Mouse (Mus musculus) heart, postnatal 25 days (tissue): ENCODE measurements at regions not wholly inside any gene's neighbourhood (a gene's known extent, or its start where the extent isn't known, plus 50 kb on each side); places are given as distances from the start of the nearest gene placed in this dataset.
"Not testable (repeated sequence)": the region's sequence is repeated elsewhere in the genome, so short reads cannot be mapped to it uniquely, and the experiment has no call there.

Experiments
- DNase-seq: peaks from one replicate; pipeline ENCODE4 v3.0.0; 2022; ENCODE audit warnings: low spot score
- intact Hi-C: fragments of 180-260 bp; cut with DNase I; formaldehyde crosslinking; loops from one replicate; pipeline ENCODE4 v1.15.1; 2025

DNA sequence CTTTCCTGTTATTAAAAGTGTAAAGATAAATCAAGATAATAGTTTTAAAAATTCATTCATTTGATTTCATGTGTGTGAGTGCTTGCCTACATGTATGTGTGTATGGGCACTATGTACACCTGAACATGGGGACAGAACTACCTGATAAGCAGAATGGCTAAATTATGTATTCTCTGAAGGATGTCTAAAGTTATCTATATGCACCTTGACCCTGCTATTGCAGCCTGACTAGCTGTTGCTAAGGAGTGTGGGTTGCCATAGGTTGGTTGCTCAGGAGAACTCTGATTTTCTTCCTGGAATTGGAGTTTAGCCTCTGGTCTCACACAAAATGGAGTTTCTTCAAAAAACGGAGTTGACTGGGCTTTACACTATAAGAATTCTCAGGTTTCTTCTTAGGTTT, 234.5 kb upstream of the Gap43 start:
- intact Hi-C loops = no loop called here
- no peak for DNase-seq

DNA sequence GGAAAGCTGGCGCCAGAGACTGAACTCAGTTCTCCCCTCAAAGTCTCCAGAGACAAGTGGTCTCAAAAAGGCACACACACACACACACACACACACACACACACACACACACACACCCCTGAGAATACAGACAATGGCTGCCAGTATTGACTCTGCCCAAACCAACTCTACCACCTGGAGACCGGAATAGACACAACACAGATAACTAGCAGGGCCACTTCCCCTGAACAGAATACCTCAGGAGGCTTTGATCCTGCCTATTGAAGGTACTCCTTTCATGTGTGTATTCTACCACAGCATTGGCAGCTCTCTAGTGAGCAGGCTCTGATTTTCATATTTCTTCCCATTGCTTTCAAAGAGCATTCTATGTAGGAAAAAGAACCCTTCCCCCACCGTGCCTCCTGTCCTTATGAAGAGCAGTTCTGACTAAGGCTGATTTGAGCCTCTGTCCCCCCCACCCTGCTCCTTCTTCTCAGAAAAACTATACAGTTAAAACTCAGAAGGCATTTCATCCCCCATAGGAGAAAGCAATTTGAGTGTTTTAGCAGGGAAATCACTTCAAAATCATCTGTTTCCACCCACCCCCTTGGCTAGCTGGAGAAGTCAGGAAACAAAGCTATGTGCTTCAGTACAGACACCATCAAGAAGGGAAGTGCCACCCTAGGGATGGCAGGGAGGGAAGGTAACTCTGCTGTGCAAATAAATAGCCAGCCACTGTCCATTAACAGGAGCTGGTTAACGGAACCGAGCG, 230.0 kb upstream of the Gap43 start:
- intact Hi-C loops = no loop called here

DNA sequence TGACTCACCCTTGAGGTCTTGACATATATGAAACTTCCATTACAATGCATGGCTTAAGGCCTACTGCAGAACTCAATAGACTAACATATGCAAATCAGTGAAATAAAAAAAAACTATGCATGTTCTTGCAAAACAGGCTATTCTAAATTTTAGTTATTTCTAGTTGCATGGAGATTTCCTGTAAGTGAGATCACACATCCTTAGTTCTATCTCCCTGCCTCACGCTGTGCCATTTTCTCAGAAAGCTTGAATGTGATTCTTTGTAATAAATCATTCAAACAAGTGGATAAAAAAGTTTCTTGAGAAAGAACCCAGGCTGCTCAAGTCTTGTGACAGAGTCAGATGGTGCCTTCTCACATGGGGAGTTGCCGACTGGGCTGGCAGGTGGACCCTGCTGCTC, 228.9 kb upstream of the Gap43 start:
- DNase-seq = no peak
- intact Hi-C loops = no loop called here

More for the DNA sequence above, 230.0 kb upstream of the Gap43 start:
- DNase-seq = no peak

DNA sequence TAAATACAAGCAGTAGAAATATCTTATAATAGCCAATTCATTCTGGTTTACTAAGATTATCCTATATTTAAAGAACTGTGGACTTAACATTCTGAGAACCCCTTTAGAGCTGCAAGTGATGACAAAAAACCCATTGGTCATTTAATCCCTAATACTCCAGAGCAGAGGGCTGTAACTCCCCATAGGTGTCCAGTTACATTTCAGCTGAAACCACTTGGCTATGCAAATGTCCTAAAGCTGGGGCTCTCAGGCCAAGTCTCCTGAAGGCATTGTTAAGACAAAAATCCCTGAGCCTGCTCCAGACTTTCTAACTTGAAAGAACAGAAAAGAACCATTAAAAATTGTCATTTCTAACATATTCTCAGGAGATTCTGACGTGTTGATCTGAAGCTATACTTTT, 209.1 kb upstream of the Gap43 start:
- DNase-seq = no peak
- intact Hi-C loops = no loop called here

DNA sequence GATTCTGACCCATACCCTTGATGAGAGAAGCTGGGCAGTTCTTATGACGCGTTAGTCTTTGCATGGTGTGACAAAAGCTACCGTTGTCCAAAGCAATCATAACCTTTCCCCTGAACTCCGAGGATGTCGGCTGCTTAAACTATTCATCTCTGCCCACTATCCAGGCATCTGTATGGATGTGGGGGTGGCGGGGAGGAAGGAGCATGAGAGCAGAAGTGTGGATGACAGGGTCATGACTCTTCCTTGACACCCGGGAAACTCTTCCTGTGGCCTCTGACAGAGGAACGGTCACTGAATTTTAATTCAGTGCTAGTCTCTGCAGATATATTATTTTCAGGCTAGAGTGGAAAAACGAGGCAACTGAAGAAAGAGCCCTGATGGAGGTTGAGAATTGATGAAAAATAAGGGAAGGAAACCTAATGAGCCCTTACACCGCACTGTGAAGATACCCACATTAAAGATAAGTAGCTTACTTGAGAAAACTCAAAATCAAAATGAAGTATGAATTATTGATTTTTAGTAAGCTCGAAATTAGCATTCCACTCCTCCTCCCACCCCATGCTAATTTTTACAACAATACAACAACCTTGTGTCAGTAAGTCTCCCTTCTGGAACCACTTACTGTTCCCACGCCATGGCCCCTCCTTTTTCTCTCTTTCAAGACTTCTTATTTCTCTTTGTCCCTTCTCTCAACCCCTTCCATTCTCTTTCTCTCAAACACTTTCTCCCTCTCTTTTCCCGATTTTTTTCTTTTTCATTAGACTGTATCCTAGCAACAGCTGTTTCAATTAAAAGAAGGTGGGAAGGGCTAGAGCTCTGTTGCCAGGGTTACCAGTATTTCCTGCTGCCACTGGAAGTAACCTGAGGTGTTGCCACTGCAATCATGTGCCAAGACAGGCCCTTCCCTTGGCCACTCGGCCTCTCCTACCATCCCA, 206.0 kb upstream of the Gap43 start:
- no peak for DNase-seq
- intact Hi-C loops = no loop called here

DNA sequence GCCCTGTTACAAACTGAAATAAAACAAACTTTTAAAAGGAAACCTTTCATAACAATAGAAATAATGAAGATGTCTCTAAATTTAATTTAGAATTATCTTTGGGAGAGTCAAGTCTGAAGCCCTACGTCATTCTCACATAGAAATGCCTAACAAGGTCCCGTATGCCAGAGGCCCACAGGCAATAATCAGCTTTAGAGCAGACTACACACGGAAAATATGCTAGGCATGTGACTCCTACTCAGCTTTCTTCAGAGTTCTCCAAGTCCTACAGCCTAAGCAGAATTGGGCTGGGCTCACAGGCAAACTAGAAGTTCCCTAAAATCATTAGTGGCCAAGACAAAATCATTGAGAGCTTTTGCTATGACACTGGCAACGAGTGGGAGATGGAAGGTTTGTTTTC, 176.9 kb upstream of the Gap43 start:
- DNase-seq = no peak
- intact Hi-C loops = no loop called here

DNA sequence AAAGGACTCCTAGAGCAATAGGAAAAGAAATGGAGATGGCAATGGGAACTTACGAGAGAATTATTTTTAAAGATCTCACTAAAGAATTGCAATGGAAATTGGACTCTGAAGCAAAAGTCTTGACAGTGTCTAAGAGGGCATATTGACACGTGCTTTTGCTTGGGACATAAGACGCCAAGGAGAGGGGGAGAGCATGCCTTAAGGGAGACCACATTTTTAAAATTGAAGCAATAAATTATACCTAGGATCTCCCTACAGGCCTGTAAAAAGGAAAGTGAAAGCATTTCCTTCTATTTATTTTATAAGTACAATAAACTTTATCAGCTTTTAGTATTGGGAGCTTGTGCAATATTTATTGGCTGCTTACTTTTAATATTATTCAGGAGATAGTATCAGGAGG, 175.5 kb upstream of the Gap43 start:
- intact Hi-C loops = no loop called here
- no peak for DNase-seq

DNA sequence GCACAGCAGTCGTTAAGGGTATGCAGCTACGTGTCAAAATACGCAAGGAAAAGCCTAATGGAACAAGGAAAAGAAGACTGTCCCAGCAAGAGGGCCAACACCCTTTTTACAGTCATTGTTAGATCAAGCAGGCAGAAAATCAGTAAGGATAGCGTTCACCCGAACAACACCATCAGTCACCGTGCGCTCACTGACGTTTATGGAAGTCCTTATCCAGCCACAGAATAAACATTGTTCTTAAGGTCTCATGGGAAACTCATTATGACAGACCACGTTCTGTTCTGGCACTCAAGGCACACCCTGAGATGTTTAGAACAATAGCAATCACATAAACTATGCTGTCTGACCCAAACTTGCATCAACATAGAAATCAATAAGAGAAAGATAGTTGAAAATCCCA, 164.7 kb upstream of the Gap43 start:
- no peak for DNase-seq
- intact Hi-C loops = no loop called here

DNA sequence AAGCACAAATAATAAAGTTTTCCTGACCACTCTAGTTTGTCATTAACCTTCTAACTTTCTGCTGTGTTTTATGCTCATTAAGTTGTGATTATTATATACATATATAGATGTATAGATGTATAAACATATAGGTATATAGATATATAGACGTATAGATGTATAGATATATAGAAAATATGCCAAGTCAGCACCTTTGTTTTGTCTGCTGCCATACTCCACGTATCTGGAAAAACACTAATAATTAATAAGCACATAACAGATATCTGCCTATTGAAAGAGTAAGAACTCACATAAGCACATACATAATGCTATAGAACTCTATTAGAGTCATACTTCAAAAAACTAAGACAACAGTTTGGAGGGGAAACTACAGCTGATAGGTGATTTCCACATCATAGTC, 161.3 kb upstream of the Gap43 start:
- DNase-seq = no peak
- intact Hi-C loops = no loop called here

DNA sequence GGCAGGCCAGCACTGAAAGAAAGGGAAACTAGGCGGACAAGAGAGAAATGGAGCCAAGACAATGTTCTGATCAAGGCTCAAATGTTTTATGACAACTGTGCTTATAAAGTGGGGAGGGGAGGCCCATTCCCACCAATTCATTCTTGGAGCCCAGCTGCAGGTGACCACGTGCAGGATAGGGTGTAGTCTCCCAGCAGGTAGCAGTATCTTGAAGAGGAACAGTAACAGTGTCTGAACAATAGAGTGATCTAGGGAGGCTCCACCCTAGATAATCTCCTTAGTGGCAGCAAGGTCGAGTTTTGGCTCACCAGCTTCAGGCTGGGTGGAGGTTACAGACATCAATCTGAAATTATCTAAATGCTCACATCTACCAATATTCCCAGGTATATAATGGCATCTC, 160.7 kb upstream of the Gap43 start:
- DNase-seq, intact Hi-C loops: not testable (repeated sequence)

DNA sequence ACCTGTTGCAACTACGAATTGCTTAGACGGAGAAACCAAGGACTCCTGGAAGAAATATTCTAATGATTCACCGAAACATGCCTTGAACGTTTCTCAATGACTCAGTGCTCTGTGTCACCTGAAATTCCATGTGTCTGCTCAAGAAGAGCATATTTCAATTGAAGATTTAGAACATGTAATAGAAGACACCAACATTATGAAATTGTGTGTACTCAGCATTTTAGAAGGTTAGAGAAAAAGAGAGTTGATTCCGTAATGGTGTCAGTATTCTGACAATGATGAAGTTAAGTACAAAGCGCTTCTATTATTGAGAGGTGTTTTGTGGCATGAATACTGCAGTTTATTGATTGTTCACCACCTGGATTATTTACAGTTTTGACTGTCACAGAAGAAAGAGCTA, 159.1 kb upstream of the Gap43 start:
- intact Hi-C loops = no loop called here
- DNase-seq = no peak

DNA sequence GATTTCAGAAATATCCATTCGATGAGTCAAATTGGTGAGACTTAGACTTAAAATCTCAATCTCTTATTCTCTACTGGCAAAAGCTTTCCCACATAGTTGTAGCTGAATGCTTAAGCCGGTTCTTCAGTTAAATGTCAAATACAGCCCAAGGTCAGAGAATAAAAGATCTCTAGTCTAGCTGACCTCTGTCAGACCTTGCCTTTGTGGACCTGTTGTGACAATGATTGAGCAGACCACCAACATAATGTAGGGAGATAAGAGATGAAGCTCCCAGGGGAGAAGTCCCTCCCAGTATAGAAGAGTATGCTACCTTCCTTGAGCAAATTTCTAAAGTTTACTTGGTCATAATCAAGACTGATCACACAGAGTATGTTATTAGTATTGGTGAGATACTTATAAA, 157.9 kb upstream of the Gap43 start:
- intact Hi-C loops = no loop called here
- no peak for DNase-seq

DNA sequence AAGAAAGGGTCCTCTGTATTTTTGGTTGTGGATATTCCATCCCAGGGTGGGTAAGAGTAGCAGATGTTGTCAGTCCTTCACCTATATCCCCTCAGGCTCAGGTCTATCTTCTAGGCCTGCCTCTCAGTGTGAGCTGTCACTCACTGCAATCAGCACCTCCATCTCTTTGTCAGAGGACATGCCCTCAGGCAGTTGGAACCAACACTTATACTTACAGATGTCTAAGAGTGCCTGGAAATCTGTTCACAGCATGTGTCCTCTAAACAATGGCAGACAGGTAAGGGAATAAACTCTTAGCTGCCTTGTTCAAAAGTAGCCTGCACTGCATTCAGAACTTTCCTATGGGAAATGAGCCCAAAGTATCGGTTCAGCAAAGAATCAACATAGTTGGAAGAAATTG, 153.1 kb upstream of the Gap43 start:
- intact Hi-C loops = no loop called here
- DNase-seq = no peak

DNA sequence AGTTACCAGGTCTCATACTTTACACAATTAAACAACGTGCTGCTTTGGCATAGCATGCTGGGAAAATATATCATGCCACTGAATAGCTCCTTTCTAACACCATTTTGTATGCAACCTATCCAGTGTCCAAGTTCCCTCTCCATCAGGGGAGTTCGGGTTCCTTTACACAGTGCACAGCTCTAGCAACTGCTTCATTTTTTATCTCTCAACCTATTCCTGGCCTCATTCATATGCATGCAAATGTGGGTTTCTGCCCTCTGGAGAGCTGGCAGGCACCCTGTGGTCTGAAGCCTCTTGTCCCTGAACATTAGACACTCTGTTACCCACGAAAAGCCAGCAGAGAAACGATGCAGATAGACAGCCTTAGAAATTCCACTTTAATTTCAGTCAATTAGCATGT, 148.3 kb upstream of the Gap43 start:
- DNase-seq = no peak
- intact Hi-C loops = no loop called here

DNA sequence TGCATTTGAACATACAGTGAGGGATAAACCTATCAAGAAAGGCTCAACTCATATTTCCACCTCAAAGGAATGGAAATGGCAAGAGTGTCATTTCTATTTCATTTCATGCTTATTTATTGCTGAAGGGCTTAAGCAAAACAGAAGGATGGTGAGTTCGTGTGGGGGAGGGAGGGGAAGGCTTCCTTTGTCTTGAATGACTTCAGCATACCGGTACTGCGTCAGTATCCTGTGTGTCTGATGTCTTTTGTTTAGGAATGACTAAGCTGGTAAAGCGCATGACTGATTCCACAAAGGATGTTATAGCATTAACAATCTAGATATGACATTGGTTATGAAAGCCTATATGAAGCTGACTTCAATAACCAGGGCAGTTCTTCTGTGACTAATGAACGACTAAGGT, 139.5 kb upstream of the Gap43 start:
- intact Hi-C loops = no loop called here
- DNase-seq = no peak

DNA sequence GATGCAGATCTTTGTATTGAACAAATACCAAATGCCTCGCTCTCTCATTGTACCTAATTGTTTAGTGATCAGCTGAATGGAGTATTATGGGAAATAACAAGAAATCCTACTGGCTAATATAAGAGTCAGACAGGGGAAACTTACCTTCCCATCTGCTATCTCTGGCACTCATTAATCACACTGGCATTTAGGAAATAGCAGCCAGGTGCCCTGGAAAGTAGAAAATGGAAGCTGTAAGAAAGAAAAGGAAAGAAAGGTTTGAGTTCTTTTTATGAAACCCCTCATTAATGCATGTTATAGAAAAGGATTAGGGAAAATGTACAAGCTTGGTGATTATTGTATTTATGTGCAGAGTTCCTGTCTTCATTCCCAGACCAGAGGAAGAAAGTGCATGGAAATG, 126.5 kb upstream of the Gap43 start:
- DNase-seq = no peak
- intact Hi-C loops = no loop called here

DNA sequence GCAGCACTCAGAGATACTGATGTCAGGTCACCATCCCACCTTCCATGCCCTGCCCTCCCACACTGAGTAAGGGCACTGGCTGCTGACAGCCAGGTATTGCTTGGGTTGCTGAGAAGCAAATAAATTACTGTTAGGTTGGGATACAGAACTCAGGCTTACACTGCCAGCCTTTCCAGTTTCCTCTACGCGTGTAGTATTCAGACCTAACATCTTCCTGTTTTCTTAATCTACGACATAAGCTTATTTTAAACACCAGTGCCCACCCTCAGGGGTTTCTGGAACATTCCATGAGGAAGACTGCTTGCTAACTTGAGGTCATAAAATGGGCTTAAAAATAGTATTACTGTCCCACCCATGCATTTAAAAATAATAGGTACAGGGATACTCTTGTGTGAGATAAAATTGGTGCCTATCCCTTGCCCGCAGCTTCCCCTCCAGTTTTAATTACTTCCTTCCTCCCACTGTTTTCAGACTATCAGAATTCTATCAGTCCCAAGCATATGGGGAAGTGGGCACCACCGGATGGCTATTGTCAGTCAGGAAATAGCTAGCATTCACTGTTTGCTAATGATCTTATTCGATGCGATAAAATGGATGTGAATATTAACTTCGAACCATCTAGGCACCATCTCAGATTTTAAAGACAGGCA, 116.0 kb upstream of the Gap43 start:
- no peak for DNase-seq
- intact Hi-C loops = no loop called here

DNA sequence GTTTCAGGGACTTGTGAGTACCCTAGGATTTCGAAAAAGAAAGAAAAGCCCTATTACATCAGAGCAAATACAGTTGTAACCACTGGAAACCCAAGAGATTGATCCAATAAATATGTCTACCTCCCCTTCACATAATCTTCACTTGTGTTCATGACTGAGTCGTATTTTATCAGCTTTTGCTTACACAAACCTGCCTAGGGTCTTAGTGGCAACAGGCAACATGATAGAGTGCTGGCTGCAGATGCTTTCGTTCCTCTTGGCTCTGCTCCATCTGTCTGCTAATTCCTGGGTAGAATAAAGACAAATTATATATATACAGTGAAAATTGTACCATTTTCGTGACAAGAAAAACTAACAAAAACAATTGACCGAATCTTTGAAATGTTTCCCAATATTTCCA, 112.9 kb upstream of the Gap43 start:
- intact Hi-C loops = no loop called here
- DNase-seq = no peak

DNA sequence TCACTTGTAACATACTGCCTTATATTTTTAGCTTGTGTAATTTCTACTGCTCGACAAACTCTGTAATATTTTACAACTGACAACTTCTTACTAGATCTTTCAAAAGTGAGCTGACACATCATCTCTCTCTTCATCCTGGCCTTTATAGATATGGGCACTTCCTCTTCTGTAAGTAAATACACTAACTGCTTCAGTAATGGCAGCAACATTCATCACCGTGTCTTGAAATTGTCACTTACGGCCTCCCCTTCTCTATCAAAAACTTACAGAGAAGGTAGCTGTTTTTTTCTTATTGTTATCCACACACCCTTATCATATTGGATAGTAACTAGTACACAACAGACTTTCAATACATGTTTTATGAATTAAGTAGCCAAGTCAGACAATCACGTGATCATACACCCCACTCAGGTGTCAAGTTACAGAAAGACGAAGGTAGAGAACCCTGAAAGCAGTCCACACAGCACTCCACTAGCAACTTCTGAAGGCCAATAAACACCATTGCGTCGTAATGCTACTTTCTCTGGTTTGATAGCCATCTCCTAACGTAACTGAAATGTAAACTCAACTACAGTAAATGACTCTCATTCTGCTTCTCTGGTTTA, 109.5 kb upstream of the Gap43 start:
- DNase-seq = no peak
- intact Hi-C loops = no loop called here

DNA sequence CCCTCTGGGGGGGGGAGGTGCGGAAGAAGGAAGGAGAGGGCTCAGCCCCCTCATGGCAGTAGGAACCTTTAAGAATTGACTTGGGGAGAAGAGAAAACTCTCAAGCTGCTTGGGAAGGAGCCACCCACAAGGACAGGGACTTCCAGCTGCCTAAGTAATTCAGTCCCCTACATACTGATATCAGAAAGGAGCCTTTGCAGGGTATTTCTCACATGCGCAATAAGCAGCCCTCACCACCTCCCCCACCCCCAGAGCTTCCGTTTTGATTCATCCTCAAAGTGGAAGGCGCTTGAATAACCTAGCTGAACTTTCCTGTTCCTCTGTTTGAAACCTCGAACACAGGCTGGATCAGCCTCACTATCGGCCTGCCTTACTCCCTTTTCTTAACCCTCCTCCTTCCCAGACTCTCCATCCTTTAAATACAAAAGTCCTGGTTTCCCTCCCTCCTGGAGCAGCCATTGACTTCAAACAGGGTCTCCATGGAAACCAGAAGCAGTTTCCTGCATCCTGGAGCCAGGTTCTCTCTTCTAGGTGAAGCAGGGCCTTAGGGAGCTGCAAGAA, 104.5 kb upstream of the Gap43 start:
- DNase-seq = no peak
- intact Hi-C loops = no loop called here
